Mouse (Mus musculus) MEL (cell line): Measurements from ENCODE around the gene Zfp963. TPM values are rescaled to one million over a fixed set of nuclear protein-coding genes. Genes with fewer than 3 reads are reported as not detected.

ENCODE experiments used
- DNase-seq: peaks from one replicate; pipeline ENCODE4 v3.0.0; 2011; ENCODE audit warnings: low read depth, low spot score
- H3K27ac ChIP-seq: 2 replicates; pipeline ENCODE4 v1.5.1; 2012; ENCODE audit warnings: low read depth, mild to moderate bottlenecking, control low read depth, low read length, moderate library complexity; ENCODE audit not compliant: control insufficient read depth
- H3K27me3 ChIP-seq, 2 experiments: fragments of 150-350 bp in 1 of 2; sonication (generic) in 1 of 2; 2 replicates each; pipeline ENCODE4 v1.6.1; 2012; ENCODE audit warnings: low read length in 2 of 2, mild to moderate bottlenecking in 2 of 2, improper control_type of control experiment in 1 of 2, moderate library complexity in 1 of 2; ENCODE audit not compliant: insufficient read depth in 2 of 2, control insufficient read depth in 1 of 2
- H3K36me3 ChIP-seq, 2 experiments: 2 replicates each; pipeline ENCODE4 v1.6.1; 2012 to 2014; ENCODE audit warnings: low read length in 2 of 2, improper control_type of control experiment in 1 of 2, inconsistent platforms in 1 of 2, mild to moderate bottlenecking in 1 of 2; ENCODE audit not compliant: insufficient read depth in 2 of 2, control insufficient read depth in 1 of 2
- H3K4me1 ChIP-seq, 2 experiments: fragments of 150-350 bp in 1 of 2; sonication (generic) in 1 of 2; 2 replicates each; pipeline ENCODE4 v1.6.1; 2012; ENCODE audit warnings: low read length in 2 of 2, improper control_type of control experiment in 1 of 2, mild to moderate bottlenecking in 1 of 2; ENCODE audit not compliant: insufficient read depth in 2 of 2, control insufficient read depth in 1 of 2
- H3K4me3 ChIP-seq, 2 experiments: fragments of 150-350 bp in 1 of 2; sonication (generic) in 1 of 2; 2 replicates each; pipeline ENCODE4 v1.5.1; 2012; ENCODE audit warnings: low read depth in 2 of 2, low read length in 2 of 2, mild to moderate bottlenecking in 2 of 2, moderate library complexity in 2 of 2, control low read depth in 1 of 2, improper control_type of control experiment in 1 of 2; ENCODE audit not compliant: control insufficient read depth in 1 of 2, insufficient read depth in 1 of 2
- H3K79me2 ChIP-seq: 2 replicates; pipeline ENCODE4 v1.6.1; 2012; ENCODE audit warnings: mild to moderate bottlenecking, low read length, moderate library complexity; ENCODE audit not compliant: control insufficient read depth, poor library complexity, insufficient read depth
- H3K9ac ChIP-seq: 2 replicates; pipeline ENCODE4 v1.6.1; 2012; ENCODE audit warnings: low read depth, mild to moderate bottlenecking, control low read depth, low read length, moderate library complexity; ENCODE audit not compliant: control insufficient read depth, poor library complexity, severe bottlenecking
- H3K9me3 ChIP-seq: fragments of 150-350 bp; sonication (generic); replicated peaks from 2 replicates; pipeline ENCODE4 v1.6.1; 2012; ENCODE audit warnings: mild to moderate bottlenecking, low read length, improper control_type of control experiment, moderate library complexity; ENCODE audit not compliant: insufficient read depth
- CHD1 ChIP-seq: IDR thresholded peaks from 2 replicates; pipeline ENCODE4 v1.6.1; 2012; ENCODE audit warnings: low read depth, mild to moderate bottlenecking, inconsistent platforms, low read length, improper control_type of control experiment
- CTCF ChIP-seq, 3 experiments: IDR thresholded peaks in 2 of 3; conservative IDR thresholded peaks in 1 of 3; 2 replicates each; pipeline ENCODE4 v1.5.1; 2011 to 2012; ENCODE audit warnings: low read length in 3 of 3, low read depth in 2 of 3, mild to moderate bottlenecking in 2 of 3, improper control_type of control experiment in 1 of 3, inconsistent platforms in 1 of 3, mixed read lengths in 1 of 3, moderate library complexity in 1 of 3; ENCODE audit not compliant: control insufficient read depth in 1 of 3, insufficient read depth in 1 of 3, poor library complexity in 1 of 3, severe bottlenecking in 1 of 3
- E2F4 ChIP-seq: IDR thresholded peaks from 2 replicates; pipeline ENCODE4 v1.6.1; 2011; ENCODE audit warnings: low read depth, low read length, improper control_type of control experiment, borderline replicate concordance
- ELF1 ChIP-seq: IDR thresholded peaks from 2 replicates; pipeline ENCODE4 v1.6.1; 2014; ENCODE audit warnings: low read depth, mild to moderate bottlenecking, inconsistent platforms, low read length, improper control_type of control experiment, moderate library complexity
- ETS1 ChIP-seq: IDR thresholded peaks from 2 replicates; pipeline ENCODE4 v1.6.1; 2012; ENCODE audit warnings: low read depth, mild to moderate bottlenecking, inconsistent platforms, low read length, improper control_type of control experiment, moderate library complexity
- GABPA ChIP-seq: IDR thresholded peaks from 2 replicates; pipeline ENCODE4 v1.6.1; 2012; ENCODE audit warnings: low read depth, mild to moderate bottlenecking, inconsistent platforms, low read length, improper control_type of control experiment, moderate library complexity
- GATA1 ChIP-seq: IDR thresholded peaks from 2 replicates; pipeline ENCODE4 v1.6.1; 2011; ENCODE audit warnings: low read depth, low read length, improper control_type of control experiment
- HCFC1 ChIP-seq: IDR thresholded peaks from 2 replicates; pipeline ENCODE4 v1.6.1; 2012; ENCODE audit warnings: low read depth, mild to moderate bottlenecking, inconsistent platforms, low read length, improper control_type of control experiment, moderate library complexity
- JUND ChIP-seq: IDR thresholded peaks from 2 replicates; pipeline ENCODE4 v1.6.1; 2011; ENCODE audit warnings: low read depth, mild to moderate bottlenecking, improper control_type of control experiment, low read length
- MAFK ChIP-seq: IDR thresholded peaks from 2 replicates; pipeline ENCODE4 v1.6.1; 2011; ENCODE audit warnings: low read depth, mild to moderate bottlenecking, low read length, improper control_type of control experiment, borderline replicate concordance
- MAX ChIP-seq: IDR thresholded peaks from 2 replicates; pipeline ENCODE4 v1.6.1; 2011; ENCODE audit warnings: low read length, improper control_type of control experiment
- MEF2A ChIP-seq: IDR thresholded peaks from 2 replicates; pipeline ENCODE4 v1.6.1; 2014; ENCODE audit warnings: low read depth, mild to moderate bottlenecking, inconsistent platforms, low read length, improper control_type of control experiment; ENCODE audit not compliant: poor library complexity, insufficient replicate concordance, severe bottlenecking; ENCODE audit errors: extremely low read depth
- MXI1 ChIP-seq: IDR thresholded peaks from 2 replicates; pipeline ENCODE4 v1.6.1; 2011; ENCODE audit warnings: mild to moderate bottlenecking, low read depth, low read length, improper control_type of control experiment
- MYB ChIP-seq: IDR thresholded peaks from 2 replicates; pipeline ENCODE4 v1.6.1; 2011; ENCODE audit warnings: mild to moderate bottlenecking, low read depth, low read length, improper control_type of control experiment
- NRF1 ChIP-seq: IDR thresholded peaks from 2 replicates; pipeline ENCODE4 v1.6.1; 2014; ENCODE audit warnings: low read depth, mild to moderate bottlenecking, inconsistent platforms, low read length, improper control_type of control experiment, moderate library complexity; ENCODE audit not compliant: poor library complexity, insufficient read depth, severe bottlenecking
- POLR2A ChIP-seq, 2 experiments: IDR thresholded peaks; 2 replicates each; pipeline ENCODE4 v1.6.1; 2011 to 2012; ENCODE audit warnings: low read length in 2 of 2, mild to moderate bottlenecking in 2 of 2, control low read depth in 1 of 2, improper control_type of control experiment in 1 of 2, low read depth in 1 of 2, moderate library complexity in 1 of 2; ENCODE audit not compliant: control insufficient read depth in 1 of 2, insufficient read depth in 1 of 2, poor library complexity in 1 of 2
- POLR2AphosphoS5 ChIP-seq: IDR thresholded peaks from 2 replicates; pipeline ENCODE4 v1.6.1; 2012; ENCODE audit warnings: low read depth, borderline replicate concordance, mild to moderate bottlenecking, inconsistent platforms, low read length, moderate library complexity, mixed read lengths
- RAD21 ChIP-seq: IDR thresholded peaks from 2 replicates; pipeline ENCODE4 v1.6.1; 2011; ENCODE audit warnings: mild to moderate bottlenecking, low read depth, low read length, improper control_type of control experiment
- SIN3A ChIP-seq: IDR thresholded peaks from 2 replicates; pipeline ENCODE4 v1.6.1; 2012; ENCODE audit warnings: low read length, improper control_type of control experiment, inconsistent platforms
- SMC3 ChIP-seq: IDR thresholded peaks from 2 replicates; pipeline ENCODE4 v1.6.1; 2011; ENCODE audit warnings: low read depth, low read length, improper control_type of control experiment
- TAL1 ChIP-seq: IDR thresholded peaks from 2 replicates; pipeline ENCODE4 v1.6.1; 2012; ENCODE audit warnings: mild to moderate bottlenecking, inconsistent platforms, low read length, moderate library complexity, mixed read lengths
- TBP ChIP-seq: IDR thresholded peaks from 2 replicates; pipeline ENCODE4 v1.8.0; 2011; ENCODE audit warnings: low read depth, low read length, improper control_type of control experiment
- UBTF ChIP-seq: IDR thresholded peaks from 2 replicates; pipeline ENCODE4 v1.6.1; 2012; ENCODE audit warnings: low read depth, mild to moderate bottlenecking, inconsistent platforms, low read length, improper control_type of control experiment, moderate library complexity, borderline replicate concordance; ENCODE audit not compliant: insufficient read depth
- USF1 ChIP-seq: IDR thresholded peaks from 2 replicates; pipeline ENCODE4 v1.6.1; 2014; ENCODE audit warnings: low read depth, mild to moderate bottlenecking, inconsistent platforms, low read length, improper control_type of control experiment, moderate library complexity
- USF2 ChIP-seq, 2 experiments: IDR thresholded peaks; 2 replicates each; pipeline ENCODE4 v1.6.1; 2011 to 2012; ENCODE audit warnings: improper control_type of control experiment in 2 of 2, low read length in 2 of 2, borderline replicate concordance in 1 of 2, inconsistent platforms in 1 of 2, low read depth in 1 of 2, mild to moderate bottlenecking in 1 of 2; ENCODE audit not compliant: insufficient read depth in 1 of 2
- ZC3H11A ChIP-seq: IDR thresholded peaks from 2 replicates; pipeline ENCODE4 v1.6.1; 2012; ENCODE audit warnings: low read depth, mild to moderate bottlenecking, inconsistent platforms, low read length, improper control_type of control experiment
- ZKSCAN1 ChIP-seq: IDR thresholded peaks from 2 replicates; pipeline ENCODE4 v1.6.1; 2012; ENCODE audit warnings: low read depth, mild to moderate bottlenecking, inconsistent platforms, low read length, improper control_type of control experiment, moderate library complexity
- ZMIZ1 ChIP-seq: IDR thresholded peaks from 2 replicates; pipeline ENCODE4 v1.6.1; 2012; ENCODE audit warnings: low read depth, mild to moderate bottlenecking, inconsistent platforms, low read length, improper control_type of control experiment, moderate library complexity
- polyA plus RNA-seq, 2 experiments: library from polyadenylated mRNA; stranded (reverse) in 1 of 2; unstranded in 1 of 2; fragments of >175 nt in 1 of 2; fragments of >200 nt in 1 of 2; gene quantifications; 2 replicates each; pipeline versions ENCODE4 v1.2.1 to v1.2.4; 2012; ENCODE audit warnings: low replicate concordance in 2 of 2, low read depth in 1 of 2; ENCODE audit not compliant: insufficient read length in 2 of 2, insufficient read depth in 1 of 2, missing spikeins in 1 of 2
- total RNA-seq: library from RNA; depleted of rRNA; stranded (reverse); fragments of 300-350 nt; gene quantifications from 2 replicates; pipeline ENCODE4 v1.2.3, GENCODE M21; 2012

The Zfp963 gene
- total and polyA plus RNA-seq, 3 experiments: 0.65 to 0.95 TPM; not detected in 1

DNA sequence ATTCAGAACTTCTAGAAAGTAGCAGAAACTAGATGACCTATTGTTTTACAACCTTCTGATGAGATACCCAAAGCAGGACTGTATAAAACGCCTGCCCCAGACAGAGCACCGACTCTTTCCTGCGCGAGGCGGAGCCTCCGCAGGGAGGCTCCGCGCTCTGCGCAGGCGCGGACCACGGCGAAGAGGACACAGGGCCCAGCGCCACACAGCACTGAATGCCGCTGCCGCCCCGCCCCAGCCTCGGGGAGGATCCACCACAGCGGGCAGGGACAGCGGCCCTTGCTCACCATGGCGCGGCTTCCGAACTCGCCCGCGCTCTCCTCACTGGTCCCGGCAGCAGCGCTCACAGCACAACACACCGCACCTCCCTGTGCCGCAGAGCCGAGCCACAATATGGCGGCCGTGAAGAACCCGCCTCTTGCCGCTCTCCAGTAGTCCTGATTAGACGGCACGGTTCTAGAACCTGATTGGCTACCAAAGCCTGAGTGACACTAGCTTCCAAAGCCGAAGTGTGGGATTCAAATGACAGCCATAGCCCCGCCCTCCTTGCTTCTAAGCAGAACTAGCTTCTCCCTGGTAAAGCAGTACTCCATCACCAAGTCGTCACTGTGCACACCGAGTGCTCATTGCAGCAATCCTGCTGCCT, 24.9 kb upstream of the Zfp963 start, which contains the start of gene Gm20422 (continued):
- TF ChIP-seq USF1 (peak; percentile 26; the same call in 1 of the 2 replicates), HCFC1 (peak; percentile 81), SMC3 (0 out of 2 replicates have a peak, but pooled peaks have one; percentile 8), SIN3A (peak; percentile 73), TBP (peak; percentile 41)

DNA sequence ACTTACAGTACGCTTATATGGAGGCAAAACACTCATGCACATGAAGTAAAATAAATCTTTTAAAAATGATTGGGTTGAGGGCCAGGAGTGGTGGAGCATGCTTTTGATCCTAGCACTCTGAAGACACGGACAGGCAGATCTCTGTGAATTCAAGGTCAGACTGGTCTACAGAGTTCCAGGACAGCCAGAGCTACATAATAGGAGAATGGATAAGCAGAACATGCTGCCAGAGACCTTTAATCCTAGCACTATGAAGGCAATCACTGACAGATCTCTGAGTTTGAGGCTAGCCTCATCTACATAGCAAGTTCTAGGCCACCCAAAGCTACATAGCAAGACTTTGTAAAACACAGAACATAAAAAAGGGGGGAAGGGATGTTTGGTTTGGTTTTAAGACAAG, 22.3 kb upstream of the Zfp963 start:
- Histone ChIP-seq H3K9ac (no peak overlapping the region), H3K36me3 (peaks cover 14 to 15% of the 10 kb centered on the region in 2 experiments), H3K9me3 (no peaks in the 10 kb centered on the region), H3K4me1 (peaks cover 7 to 10% of the 10 kb centered on the region in 2 experiments; a peak in 3 of 4 replicates), H3K4me3 (no peak overlapping the region), H3K27me3 (no peaks in the 10 kb centered on the region), H3K79me2 (peaks cover 24% of the 10 kb centered on the region), H3K27ac (no peak overlapping the region)
- TF ChIP-seq ELF1 (no peak), NRF1 (no peak), MAX (no peak), POLR2A (IDR thresholded peaks at IDR 0.05; ENCODE audit: control insufficient read depth in 1 of 2, insufficient read depth in 1 of 2, low read depth in 1 of 2, low read length in 2 of 2, poor library complexity in 1 of 2) (no peak), MAFK (no peak), RAD21 (no peak), JUND (no peak), ETS1 (no peak), UBTF (no peak), GATA1 (no peak), TAL1 (no peak)
- DNase-seq: no peak

DNA sequence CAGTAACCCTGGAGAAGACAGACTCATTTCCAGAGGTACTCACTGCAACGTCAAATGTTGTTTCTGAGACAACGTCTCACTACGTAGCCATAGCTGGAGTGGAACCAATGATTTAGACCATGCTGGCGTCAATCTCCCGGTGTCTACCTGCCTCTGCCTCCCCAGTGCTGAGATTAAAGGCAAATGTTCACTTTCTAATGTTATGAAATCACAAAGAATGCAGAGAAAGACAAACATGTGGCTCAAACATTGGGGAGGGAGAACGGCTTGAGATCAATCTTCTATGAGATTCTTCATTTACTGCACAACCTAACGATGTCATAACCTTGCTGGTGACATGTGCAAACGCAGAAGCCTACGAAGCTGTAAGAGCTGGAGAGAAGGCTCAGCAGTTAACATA, 21.5 kb upstream of the Zfp963 start:
- Histone ChIP-seq H3K9me3 (no peaks in the 10 kb centered on the region), H3K4me1 (peaks cover 7 to 9% of the 10 kb centered on the region in 2 experiments; a peak in 3 of 4 replicates), H3K79me2 (peaks cover 24% of the 10 kb centered on the region), H3K36me3 (peaks cover 14 to 21% of the 10 kb centered on the region in 2 experiments), H3K9ac (no peak overlapping the region), H3K27ac (no peak overlapping the region), H3K27me3 (no peaks in the 10 kb centered on the region), H3K4me3 (no peak overlapping the region)
- no peak for DNase-seq
- no peak for TF ChIP-seq USF2 (IDR thresholded peaks at IDR 0.05; ENCODE audit: borderline replicate concordance in 1 of 2, insufficient read depth in 1 of 2, low read depth in 1 of 2, low read length in 2 of 2)
- no peak for TF ChIP-seq MYB
- no peak for TF ChIP-seq POLR2AphosphoS5
- TF ChIP-seq MAFK: no peak
- TF ChIP-seq GABPA: no peak
- no peak for TF ChIP-seq CTCF (IDR thresholded peaks at IDR 0.05 in 2 of 3, conservative IDR thresholded peaks at IDR 0.05 in 1 of 3; ENCODE audit: control insufficient read depth in 1 of 3, insufficient read depth in 1 of 3, low read depth in 2 of 3, low read length in 3 of 3, poor library complexity in 1 of 3, severe bottlenecking in 1 of 3)
- no peak for TF ChIP-seq JUND
- TF ChIP-seq HCFC1: no peak
- TF ChIP-seq ZMIZ1: no peak
- TF ChIP-seq GATA1: no peak
- no peak for TF ChIP-seq POLR2A (IDR thresholded peaks at IDR 0.05; ENCODE audit: control insufficient read depth in 1 of 2, insufficient read depth in 1 of 2, low read depth in 1 of 2, low read length in 2 of 2, poor library complexity in 1 of 2)
- no peak for TF ChIP-seq CHD1
- no peak for TF ChIP-seq MEF2A
- no peak for TF ChIP-seq MXI1
- no peak for TF ChIP-seq E2F4
- TF ChIP-seq ZC3H11A: no peak
- TF ChIP-seq ZKSCAN1: no peak
